Mouse (Mus musculus) midbrain, embryonic 10.5 days (tissue): Measurements from ENCODE around the gene Arhgap9. TPM values are rescaled to one million over a fixed set of nuclear protein-coding genes. Genes with fewer than 3 reads are reported as not detected.

Experiments
- DNase-seq: peaks from one replicate; pipeline ENCODE4 v3.0.0-alpha.2; 2017; ENCODE audit warnings: low spot score
- H3K27ac ChIP-seq: fragments of 300-500 bp; sonication (generic); replicated peaks from 2 replicates; pipeline ENCODE4 v1.5.1; 2016; ENCODE audit warnings: mild to moderate bottlenecking
- H3K27me3 ChIP-seq: fragments of 300-500 bp; sonication (generic); 2 replicates; pipeline ENCODE4 v1.6.1; 2016; ENCODE audit warnings: low read depth, mild to moderate bottlenecking; ENCODE audit not compliant: poor library complexity, severe bottlenecking
- H3K36me3 ChIP-seq: fragments of 300-500 bp; sonication (generic); 2 replicates; pipeline ENCODE4 v1.6.1; 2016; ENCODE audit warnings: mild to moderate bottlenecking, moderate library complexity
- H3K4me1 ChIP-seq: fragments of 300-500 bp; sonication (generic); 2 replicates; pipeline ENCODE4 v1.6.1; 2016
- H3K4me3 ChIP-seq: fragments of 300-500 bp; sonication (generic); 2 replicates; pipeline ENCODE4 v1.5.1; 2016; ENCODE audit warnings: mild to moderate bottlenecking, moderate library complexity
- H3K9me3 ChIP-seq: fragments of 300-500 bp; sonication (generic); replicated peaks from 2 replicates; pipeline ENCODE4 v1.6.1; 2016; ENCODE audit warnings: mild to moderate bottlenecking
- WGBS: fragments of 180-500 bp; shearing (Covaris S2); methylation state at CpG from one replicate; pipeline ENCODE4 v1.1.7; 2016; 5-methylcytosine and 5-hydroxymethylcytosine counted together
- polyA plus RNA-seq: library from polyadenylated mRNA; unstranded; fragments of >200 nt; fragmentation: Nextera tagmentation; extraction: Ambion mirVana; gene quantifications from 2 replicates; pipeline ENCODE4 v1.2.1, GENCODE M21; 2016

Gene Arhgap9
- polyA plus RNA-seq, 1 experiment from 2014 or later = 1.3 TPM

- 75% methylated on average over 22 of the region's 22 CpGs for WGBS
- Histone ChIP-seq H3K4me1 (peaks cover 10% of the 10 kb centered on the region), H3K27ac (no peak within 1 kb of the TSS), H3K27me3 (no peaks in the 10 kb centered on the region), H3K36me3 (no peaks in the 10 kb centered on the region), H3K4me3 (no peak within 1 kb of the TSS), H3K9me3 (no peaks in the 10 kb centered on the region)
- no peak for DNase-seq
Observed at GRCm38 (mm10) chr10:127369834-127370820, 48.4 kb downstream of the Arhgap9 start, which contains the start of gene Inhbc. Gene Inhbc (minus strand): TSS chr10:127370431.

GRCm38 (mm10) chr10:127371023-127371422 is 49.3 kb downstream of the Arhgap9 start:
- no peak for DNase-seq
- no peak overlapping the region for H3K4me3 ChIP-seq
- WGBS = 70% methylated on average over 2 of the region's 2 CpGs
- no peaks in the 10 kb centered on the region for H3K27me3 ChIP-seq
- H3K36me3 ChIP-seq = no peaks in the 10 kb centered on the region
- H3K27ac ChIP-seq = no peak overlapping the region
- H3K9me3 ChIP-seq = no peaks in the 10 kb centered on the region
- H3K4me1 ChIP-seq = peaks cover 10% of the 10 kb centered on the region

DNA sequence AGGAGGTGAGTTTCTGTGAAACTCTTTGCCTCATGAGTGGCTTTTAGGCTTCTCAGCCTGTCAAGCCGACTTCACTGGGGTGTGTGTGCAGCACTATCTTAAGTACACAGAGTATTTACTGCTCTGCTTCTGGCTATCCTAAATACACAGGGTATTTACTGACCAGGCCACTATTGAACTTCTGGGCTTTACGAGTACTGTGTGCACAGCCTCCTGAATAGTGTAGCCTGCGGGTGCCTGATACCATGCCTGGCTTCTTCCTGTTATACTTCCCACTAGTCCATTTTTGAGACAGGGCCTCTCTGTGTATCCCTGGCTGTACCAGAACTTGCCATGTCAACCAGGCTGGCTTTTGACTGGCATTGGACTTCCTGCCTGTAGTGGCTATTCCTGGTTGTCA is 55.9 kb downstream of the Arhgap9 start:
- Histone ChIP-seq H3K27ac (no peak overlapping the region), H3K4me1 (peaks cover 25% of the 10 kb centered on the region), H3K27me3 (no peaks in the 10 kb centered on the region), H3K4me3 (no peak overlapping the region), H3K9me3 (no peaks in the 10 kb centered on the region), H3K36me3 (no peaks in the 10 kb centered on the region)
- no peak for DNase-seq
- 80% methylated on average over 3 of the region's 3 CpGs for WGBS

Other genes with a start within 250 kb of the Arhgap9 start
- 0.10 and 0.19 TPM in 2 replicates for gene Agap2, start 246.7 kb upstream of the Arhgap9 start, polyA plus RNA-seq
- gene Os9, start 200.8 kb upstream of the Arhgap9 start, polyA plus RNA-seq = 62.3 and 83.0 TPM in 2 replicates
- 4.9 and 6.1 TPM in 2 replicates for gene B4galnt1, start 156.7 kb upstream of the Arhgap9 start, polyA plus RNA-seq
- gene Slc26a10, start 141.3 kb upstream of the Arhgap9 start, polyA plus RNA-seq = 0.87 and 1.4 TPM in 2 replicates
- gene Arhgef25, start 131.9 kb upstream of the Arhgap9 start, polyA plus RNA-seq = 24.8 and 28.7 TPM in 2 replicates
- gene Dtx3, start 126.2 kb upstream of the Arhgap9 start, polyA plus RNA-seq = 119 and 142 TPM in 2 replicates
- 16.5 and 18.1 TPM in 2 replicates for gene Pip4k2c, start 110.4 kb upstream of the Arhgap9 start, polyA plus RNA-seq
- 14.9 and 29.4 TPM in 2 replicates for gene Kif5a, start 58.6 kb upstream of the Arhgap9 start, polyA plus RNA-seq
- 212 and 239 TPM in 2 replicates for gene Dctn2, start 55.6 kb upstream of the Arhgap9 start, polyA plus RNA-seq
- gene Mbd6, start 32.9 kb upstream of the Arhgap9 start, polyA plus RNA-seq = 11.9 and 13.0 TPM in 2 replicates
- gene Mars, start 10.2 kb upstream of the Arhgap9 start, polyA plus RNA-seq = 180 and 187 TPM in 2 replicates
- 7.8 and 11.0 TPM in 2 replicates for gene Gli1, start 20.0 kb downstream of the Arhgap9 start, polyA plus RNA-seq
- 0.02 TPM in 1 of 2 replicates, not detected in the other for gene Inhbe, start 32.4 kb downstream of the Arhgap9 start, polyA plus RNA-seq
- gene Inhbc, start 48.5 kb downstream of the Arhgap9 start, polyA plus RNA-seq = not detected in 2 replicates
- gene R3hdm2, start 58.4 kb downstream of the Arhgap9 start, polyA plus RNA-seq = 29.6 and 34.5 TPM in 2 replicates
- 0.52 and 0.62 TPM in 2 replicates for gene Stac3, start 179.7 kb downstream of the Arhgap9 start, polyA plus RNA-seq
- gene Ndufa4l2, start 193.0 kb downstream of the Arhgap9 start, polyA plus RNA-seq = 5.2 and 5.8 TPM in 2 replicates
- gene Shmt2, start 200.5 kb downstream of the Arhgap9 start, polyA plus RNA-seq = 107 and 121 TPM in 2 replicates
- gene Nxph4, start 212.6 kb downstream of the Arhgap9 start, polyA plus RNA-seq = 19.4 and 27.2 TPM in 2 replicates